Comparison of ENCODE assay signal across 18 mouse cellular contexts in genomic region chr12:75362456-75362855, GRCm38 (mm10). TPM values are rescaled to one million over a fixed set of nuclear protein-coding genes. Genes with fewer than 3 reads are reported as not detected.
"Had no signal": no experiment of that assay in that cellular context is flagged by ENCODE, and none has a peak within 500 bp of the region (broad histone marks: within the 10 kb centered on the region; RNA-seq: fewer than 3 reads in every experiment).

No protein-coding gene starts in this region.

- H3K4me2 ChIP-seq: limb, embryonic 15.5 days; liver, embryonic 12.5 days; lung, embryonic 14.5 days; midbrain, embryonic 12.5 days had no signal

- ATAC-seq: liver, embryonic 12.5 days had no signal

- DNase-seq: kidney, adult 11 months; kidney, adult 9 months; kidney, postnatal 36 days; layer of hippocampus, adult 9-11 months; layer of hippocampus, postnatal 36 days; lung, embryonic 14.5 days; lung, postnatal 10 days; lung, postnatal 4 days; thymus, postnatal 4 days had no signal

- H3K4me3 ChIP-seq: limb, embryonic 15.5 days; liver, embryonic 12.5 days; midbrain, embryonic 12.5 days had no signal

- H3K9me3 ChIP-seq: limb, embryonic 15.5 days; liver, embryonic 12.5 days; midbrain, embryonic 12.5 days had no signal

- H3K27me3 ChIP-seq: limb, embryonic 15.5 days; liver, embryonic 12.5 days; midbrain, embryonic 12.5 days had no signal

- H3K9ac ChIP-seq: limb, embryonic 15.5 days; liver, embryonic 12.5 days; lung, embryonic 14.5 days; midbrain, embryonic 12.5 days had no signal

- H3K27ac ChIP-seq: kidney, postnatal 0 days; limb, embryonic 15.5 days; liver, embryonic 12.5 days; midbrain, embryonic 12.5 days; stomach, postnatal 0 days had no signal

- H3K4me1 ChIP-seq: liver, embryonic 12.5 days; midbrain, embryonic 12.5 days had no signal

- H3K36me3 ChIP-seq: limb, embryonic 15.5 days; liver, embryonic 12.5 days; midbrain, embryonic 12.5 days had no signal

RNA-seq across cellular contexts. Expression of gene Gphb5, which starts 54.1 kb away (rescaled TPM):
- polyA plus RNA-seq: intestine, embryonic 14.5 days; kidney, postnatal 0 days; limb, embryonic 11.5 days; limb, embryonic 15.5 days; liver, embryonic 12.5 days; liver, embryonic 16.5 days; lung, embryonic 14.5 days; neural tube, embryonic 11.5 days; stomach, postnatal 0 days had no signal
